Mouse (Mus musculus): ENCODE measurements at regions not wholly inside any gene's neighbourhood (a gene's known extent, or its start where the extent isn't known, plus 50 kb on each side); places are given as distances from the start of the nearest gene placed in this dataset.
A peak's percentile ranks its signal among the peaks of the same experiment; 100 is the strongest.

DNA sequence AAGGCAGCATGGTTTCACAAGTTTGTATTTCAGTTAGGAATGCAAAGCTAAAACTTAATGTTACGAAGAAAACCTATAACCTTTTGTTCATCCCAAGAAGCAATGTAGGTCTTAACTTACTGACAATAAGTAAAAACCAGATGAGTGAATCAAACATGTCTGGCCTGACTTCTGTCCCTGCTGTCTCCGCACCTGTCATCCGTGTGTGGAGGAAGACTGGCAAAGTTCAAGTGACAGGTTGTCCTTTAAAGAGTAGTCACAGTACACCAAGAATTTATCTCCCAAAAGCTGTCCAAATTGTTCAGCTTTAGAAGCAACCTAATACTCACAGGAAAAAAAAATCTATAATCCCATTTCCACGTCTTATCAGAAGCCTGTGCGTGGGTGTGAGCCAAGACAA, 146.3 kb upstream of the Gm10181 start:
- no peak for DNase-seq (ENCODE audit: low read depth, low spot score)

DNA sequence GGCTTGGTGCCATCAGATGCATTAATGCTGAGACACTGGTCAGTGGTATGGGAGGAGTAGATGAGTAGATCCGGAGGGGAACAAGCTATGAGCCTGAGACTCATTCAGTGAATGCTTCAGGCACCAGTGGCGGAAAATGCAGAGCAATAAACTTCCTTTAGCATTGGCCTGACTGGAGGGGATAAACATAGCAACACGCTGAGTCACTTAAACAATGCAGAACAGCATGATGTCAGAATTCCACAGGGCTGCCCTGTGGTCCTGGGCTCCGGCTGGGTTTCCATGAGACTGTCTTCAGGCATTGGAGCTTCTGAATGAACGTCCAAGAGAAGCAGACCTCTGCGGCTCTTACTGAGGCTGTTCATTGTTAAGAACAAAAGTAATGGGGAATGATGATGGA, 145.4 kb upstream of the Gm10181 start:
- no peak for DNase-seq (ENCODE audit: low read depth, low spot score)

DNA sequence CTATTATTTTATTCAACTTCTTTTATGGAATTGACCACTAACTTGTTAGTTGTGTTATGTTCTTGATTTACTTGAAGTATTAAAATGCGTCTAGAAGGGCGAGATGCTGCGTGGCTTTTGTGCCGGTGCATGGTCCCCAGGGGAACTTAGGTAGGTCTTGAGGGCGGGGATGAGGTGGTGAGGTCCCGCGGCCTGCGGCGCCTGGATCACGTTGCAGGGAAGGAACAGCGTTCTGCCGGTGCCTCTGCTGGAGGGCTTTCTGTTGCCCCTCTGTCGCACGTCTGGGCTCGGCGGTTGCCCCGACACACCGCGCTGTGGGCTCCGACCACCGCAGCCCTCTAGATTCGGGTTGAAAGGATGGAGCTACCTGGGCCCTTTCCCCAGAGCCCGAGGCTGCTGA, 136.7 kb upstream of the Gm10181 start:
- DNase-seq (ENCODE audit: low read depth, low spot score): no peak

DNA sequence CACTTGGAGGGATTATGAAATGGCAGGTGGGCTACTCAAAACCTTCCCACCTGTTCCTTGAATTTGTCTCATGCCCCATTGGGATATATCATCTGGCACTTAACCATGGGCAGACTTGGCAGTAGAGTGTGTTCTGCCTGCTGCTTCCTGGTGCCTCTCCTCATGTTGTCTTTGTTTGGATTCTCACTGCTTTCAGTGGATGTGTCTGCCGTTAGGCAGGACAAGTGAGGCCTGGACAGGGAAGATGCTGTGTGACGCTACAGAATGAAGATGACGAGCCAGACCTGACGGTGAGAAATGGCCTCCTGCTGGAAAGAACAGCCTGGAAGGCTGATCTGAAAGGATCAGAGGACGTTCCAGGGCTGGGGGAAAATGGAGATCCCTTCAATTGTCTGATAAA, 133.6 kb upstream of the Gm10181 start:
- no peak for DNase-seq (ENCODE audit: low read depth, low spot score)

DNA sequence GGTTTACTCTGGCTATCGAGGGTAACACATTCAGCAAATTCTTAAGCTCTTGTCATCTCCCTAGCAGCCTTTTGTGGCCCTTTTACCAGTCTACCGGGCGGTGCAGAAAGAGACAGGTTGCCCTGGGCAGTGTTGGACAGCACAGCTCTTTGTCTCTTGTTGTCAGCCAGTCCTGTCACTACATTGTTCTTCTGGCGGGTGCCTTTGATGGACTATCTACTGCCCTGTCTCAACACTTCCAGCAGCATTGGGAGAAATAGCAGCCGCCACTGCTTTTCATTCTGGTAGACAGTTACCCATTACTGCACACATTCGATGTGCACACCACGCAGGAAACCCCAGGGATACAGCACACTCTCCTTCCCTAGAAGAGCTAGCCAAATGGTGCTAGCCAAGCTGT, 132.7 kb upstream of the Gm10181 start:
- DNase-seq (ENCODE audit: low read depth, low spot score): no peak

DNA sequence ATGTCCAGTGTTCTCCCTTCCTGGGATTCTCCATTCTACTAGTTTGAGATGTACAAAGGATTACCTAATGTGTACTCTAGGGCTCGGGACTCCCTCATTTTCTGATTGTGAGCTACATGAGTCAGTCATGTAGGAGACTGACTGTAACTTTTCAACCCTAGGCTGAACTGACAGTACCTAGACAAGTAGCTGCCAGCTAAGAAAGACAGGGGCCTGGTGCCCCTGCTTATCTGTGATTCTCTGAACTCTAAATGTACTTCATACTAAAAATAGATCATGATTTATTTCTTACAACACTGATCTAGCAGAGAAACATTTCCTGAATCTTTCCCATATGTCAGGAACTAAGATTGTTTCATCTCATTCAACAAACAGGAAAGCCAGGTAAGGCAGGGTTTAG, 125.9 kb upstream of the Gm10181 start:
- DNase-seq (ENCODE audit: low read depth, low spot score): no peak

DNA sequence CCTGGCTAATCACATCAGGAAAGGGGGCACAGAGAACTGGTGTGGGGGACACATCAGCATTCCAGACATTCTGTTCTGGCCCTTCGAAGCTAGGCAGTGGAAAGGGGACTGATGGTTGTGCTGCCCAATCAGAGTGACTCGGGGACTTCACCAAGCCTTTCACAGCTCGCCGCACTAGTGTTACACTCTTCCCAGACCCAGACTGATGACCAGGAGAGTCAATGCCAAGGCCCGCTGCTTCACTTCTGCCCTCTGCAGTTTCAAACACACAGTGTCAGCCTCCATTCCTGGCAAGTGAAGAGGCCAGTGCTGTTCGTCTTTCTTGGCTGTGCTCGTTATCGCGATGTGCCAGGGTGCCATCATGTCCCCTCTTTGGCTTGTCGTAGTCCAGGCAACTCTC, 121.7 kb upstream of the Gm10181 start:
- DNase-seq (ENCODE audit: low read depth, low spot score): no peak

DNA sequence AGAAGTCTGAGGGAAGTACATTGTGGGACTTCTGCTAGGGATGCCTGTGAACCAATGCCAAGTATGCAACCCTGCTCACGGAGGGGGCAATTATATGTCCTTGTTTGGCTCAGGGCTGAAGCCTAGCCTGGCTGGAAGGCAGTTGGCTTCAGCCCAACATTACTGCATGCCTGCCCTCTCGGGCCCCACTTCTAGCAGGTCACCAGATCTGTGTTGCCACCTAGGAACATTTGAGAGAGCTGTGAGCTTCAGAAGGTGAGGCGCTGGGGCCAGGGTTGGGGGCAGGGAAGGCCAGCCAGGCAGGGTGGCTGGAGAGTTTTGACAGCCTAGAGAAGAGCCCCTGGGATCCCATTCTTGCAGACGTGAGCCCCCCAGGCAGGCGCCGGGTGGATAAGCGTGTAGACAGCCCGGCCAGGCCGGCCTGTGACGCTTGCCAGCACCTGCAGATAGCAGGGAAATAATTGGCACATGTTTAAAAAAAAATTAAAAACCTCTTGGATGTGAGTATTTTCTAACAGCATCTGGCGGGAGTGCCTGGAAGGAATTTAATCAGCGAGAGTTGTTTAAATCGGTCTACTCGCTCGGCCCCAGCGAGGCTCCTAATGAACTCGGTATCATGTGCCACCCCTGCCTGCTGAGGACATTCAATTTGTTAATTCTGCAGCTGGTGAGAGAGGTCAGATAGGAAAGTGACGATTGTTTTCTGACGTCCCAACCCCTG, 115.0 kb upstream of the Gm10181 start:
- DNase-seq (ENCODE audit: low read depth, low spot score): no peak

DNA sequence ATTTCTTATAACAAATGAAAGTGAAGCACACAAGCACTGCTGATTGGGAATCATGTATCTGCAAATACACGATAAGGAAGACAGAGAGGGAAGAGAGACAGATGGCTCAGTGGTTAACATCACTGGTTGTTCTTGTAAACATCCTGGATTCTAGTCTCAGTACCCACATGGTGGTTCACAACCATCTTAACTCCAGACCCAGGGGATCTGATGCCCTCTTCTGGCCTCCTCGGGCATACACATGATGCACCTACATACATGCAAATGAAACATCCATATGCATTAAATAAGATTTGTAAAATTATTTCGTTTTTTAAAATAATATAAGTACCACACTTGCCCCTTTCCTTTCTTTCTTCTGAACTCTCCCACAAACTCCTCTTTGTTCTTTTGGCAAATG, 106.4 kb upstream of the Gm10181 start:
- no peak for DNase-seq (ENCODE audit: low read depth, low spot score)

DNA sequence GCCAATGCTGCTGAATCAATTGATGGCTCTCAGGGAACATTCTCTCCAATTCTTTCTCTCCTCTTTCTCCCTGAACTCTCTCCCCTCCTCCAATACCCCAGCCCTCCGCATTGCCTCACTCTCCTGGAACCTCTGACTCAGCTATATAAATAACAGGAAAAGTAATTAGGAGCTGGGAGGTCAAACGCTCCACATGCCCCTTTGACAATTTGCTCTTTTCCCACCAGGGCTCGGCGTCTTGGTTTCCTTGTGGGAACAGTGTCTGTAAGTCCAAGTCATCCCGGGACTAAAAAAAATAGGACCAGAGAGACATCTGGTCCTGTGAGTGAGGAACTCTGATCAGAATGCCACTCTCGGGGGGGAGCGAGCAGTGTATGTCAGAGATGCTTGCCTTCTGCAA, 94.7 kb upstream of the Gm10181 start:
- no peak for DNase-seq (ENCODE audit: low read depth, low spot score)

DNA sequence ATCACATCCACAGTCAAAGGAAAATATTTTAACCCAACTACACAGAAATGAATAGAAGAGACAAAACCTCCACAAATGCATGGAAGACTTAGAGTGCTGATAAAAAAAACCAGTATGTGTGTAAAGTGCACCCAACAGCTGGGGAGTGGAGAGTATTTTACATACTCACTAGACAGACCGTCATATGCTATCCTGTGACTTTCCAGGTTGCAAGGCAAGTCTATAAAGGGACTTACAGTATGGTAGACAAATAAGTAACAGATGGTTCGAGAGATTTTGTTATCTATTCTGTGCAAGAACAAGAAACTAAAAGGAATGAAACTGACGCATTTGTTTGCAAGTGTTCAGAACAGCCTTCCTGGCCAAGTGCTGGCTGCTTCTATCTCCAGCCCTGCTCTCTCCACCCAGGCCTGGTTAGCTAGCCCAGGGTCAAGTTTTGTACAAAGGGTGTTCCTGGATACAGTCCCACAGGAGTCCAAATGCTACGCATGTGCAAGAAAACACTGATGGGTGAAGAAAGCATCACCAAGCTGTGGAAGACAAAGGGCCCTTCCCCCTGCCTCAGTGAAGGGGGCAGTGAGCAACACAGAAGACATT, 68.0 kb upstream of the Gm10181 start:
- DNase-seq (ENCODE audit: low read depth, low spot score): no peak

DNA sequence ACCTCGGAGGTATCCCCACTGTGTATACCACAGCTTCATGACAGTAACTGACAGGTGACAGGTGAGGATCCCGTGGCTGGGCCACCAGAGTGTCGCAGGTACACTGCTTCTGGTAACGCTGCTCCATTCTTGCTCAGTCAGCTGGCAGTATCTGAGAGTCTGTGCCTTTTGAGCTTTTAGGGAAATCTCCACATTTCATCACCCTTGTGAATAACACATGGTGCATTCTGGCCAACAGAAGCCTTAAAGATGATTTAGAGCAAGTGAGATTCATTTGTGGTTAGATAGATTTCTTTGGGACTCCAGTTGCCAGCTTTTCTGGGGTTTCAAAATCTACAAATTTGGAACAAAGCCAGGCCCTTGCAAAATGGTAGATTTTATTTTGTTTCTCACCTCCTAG, 66.8 kb upstream of the Gm10181 start:
- no peak for DNase-seq (ENCODE audit: low read depth, low spot score)

DNA sequence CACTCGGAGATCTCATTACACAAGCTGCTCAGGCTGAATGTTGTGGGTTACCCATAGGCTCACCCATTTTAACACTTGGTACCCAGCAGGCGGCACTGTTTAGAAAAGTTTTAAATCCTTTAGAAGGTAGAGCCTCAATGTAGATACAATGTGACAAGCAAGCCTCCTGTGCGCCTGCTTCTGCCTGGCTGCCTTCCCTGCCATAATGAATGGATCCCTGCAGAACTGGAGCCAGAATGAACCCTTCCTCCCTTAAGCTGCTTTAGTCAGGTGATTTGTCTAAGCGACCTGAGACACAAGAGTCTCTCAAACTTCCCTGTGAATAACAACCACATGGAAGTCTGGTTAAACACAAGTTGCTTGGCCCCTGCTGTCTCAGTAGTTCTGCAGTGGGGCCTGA, 64.7 kb upstream of the Gm10181 start:
- DNase-seq (ENCODE audit: low read depth, low spot score): no peak

DNA sequence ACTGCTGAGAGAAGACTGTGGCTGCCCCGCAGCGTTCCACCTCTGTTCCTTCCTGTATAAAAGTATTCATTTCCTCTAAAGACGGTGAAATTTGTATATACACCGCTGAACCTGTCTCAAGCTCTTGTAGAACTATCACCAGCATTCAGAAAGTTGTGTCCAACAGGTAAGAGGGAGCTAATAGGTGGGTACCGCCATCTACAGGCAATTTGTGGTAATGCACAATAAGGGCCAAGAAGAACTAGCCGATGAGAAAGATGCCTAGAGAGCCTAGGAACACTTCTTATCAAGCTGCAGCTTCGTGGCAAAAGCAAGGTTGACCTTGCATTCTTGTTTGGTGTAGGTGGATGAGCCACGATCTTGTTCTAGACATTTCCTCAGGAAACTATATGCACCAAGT, 61.6 kb upstream of the Gm10181 start:
- DNase-seq (ENCODE audit: low read depth, low spot score): peak; percentile 30

DNA sequence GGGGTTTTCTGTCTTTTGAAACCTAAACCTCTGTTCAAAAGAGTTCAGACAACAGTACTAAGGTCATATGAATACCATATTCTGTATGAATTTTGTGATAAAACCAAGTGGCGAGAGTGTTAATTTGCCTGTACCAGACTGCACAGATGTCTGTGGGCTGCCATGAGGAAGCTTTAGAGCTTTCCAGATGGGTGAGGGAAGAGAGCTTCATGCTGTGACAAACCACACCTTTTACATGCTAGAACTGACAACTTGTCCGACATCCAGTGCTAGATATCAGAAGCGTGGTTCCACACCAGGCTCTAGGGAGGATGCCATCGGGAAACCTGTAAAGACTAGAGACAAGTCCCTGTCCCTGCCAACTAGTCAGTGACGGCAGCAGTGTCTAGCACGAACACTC, 60.9 kb upstream of the Gm10181 start:
- no peak for DNase-seq (ENCODE audit: low read depth, low spot score)

DNA sequence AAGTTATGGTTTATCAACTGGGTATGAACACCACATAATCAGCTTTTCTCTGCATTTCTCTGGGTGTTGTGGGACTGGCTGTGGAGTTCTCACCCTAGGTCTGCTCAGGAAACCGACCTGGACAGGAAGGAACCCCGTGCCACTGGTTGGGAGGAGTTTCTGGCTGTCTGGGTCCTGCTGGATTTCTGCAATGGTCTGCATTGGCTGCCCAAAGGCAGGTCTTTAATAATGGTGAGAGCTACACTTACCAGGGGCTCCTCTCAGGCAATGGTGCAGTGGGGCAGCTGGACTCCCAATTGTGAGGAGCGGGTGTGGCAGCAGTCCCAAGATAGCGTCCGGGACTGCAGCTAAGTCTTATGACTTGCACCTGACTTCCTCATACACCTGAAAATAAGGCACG, 57.8 kb upstream of the Gm10181 start:
- no peak for DNase-seq (ENCODE audit: low read depth, low spot score)

Data from CD4-positive helper T cell, adult 2 months (primary cell).